Mouse (Mus musculus) R1 (cell line): ENCODE measurements around the gene Pkn3.
"Not testable (repeated sequence)": the region's sequence is repeated elsewhere in the genome, so short reads cannot be mapped to it uniquely, and the experiment has no call there.

Source experiments
- DNase-seq: peaks from one replicate; pipeline ENCODE4 v3.0.0-alpha.2; 2018; ENCODE audit warnings: low read depth, low spot score

The Pkn3 gene

GRCm38 (mm10) chr2:30077502-30078348, at the start of gene Pkn3:
Pkn3 (plus strand) TSS chr2:30077684.
- DNase-seq, result peak; percentile 95

GRCm38 (mm10) chr2:30032244-30032846, 45.1 kb upstream of the Pkn3 start:
- peak; percentile 77 for DNase-seq

GRCm38 (mm10) chr2:30032957-30033356, 44.5 kb upstream of the Pkn3 start:
- no peak for DNase-seq

- no peak for DNase-seq
These were observed 39.7 kb upstream of the Pkn3 start for GRCm38 (mm10) chr2:30037762-30038161.

GRCm38 (mm10) chr2:30038370-30038769, 39.1 kb upstream of the Pkn3 start:
- no peak for DNase-seq

GRCm38 (mm10) chr2:30039687-30040086, 37.8 kb upstream of the Pkn3 start:
- no peak for DNase-seq

- peak; percentile 96 for DNase-seq
These were observed 35.0 kb upstream of the Pkn3 start for GRCm38 (mm10) chr2:30042445-30042844.

- DNase-seq, result peak; percentile 63
These were observed 32.9 kb upstream of the Pkn3 start for GRCm38 (mm10) chr2:30044550-30044949.

- DNase-seq, result no peak
These were observed 30.4 kb upstream of the Pkn3 start for GRCm38 (mm10) chr2:30047127-30047526.

GRCm38 (mm10) chr2:30048101-30048501, 29.4 kb upstream of the Pkn3 start:
- DNase-seq, result peak; percentile 73

- DNase-seq, result peak; percentile 97
These were observed 28.6 kb upstream of the Pkn3 start, which contains the start of gene Wdr34 for GRCm38 (mm10) chr2:30048699-30049388. Wdr34 (minus strand) TSS chr2:30048881.

GRCm38 (mm10) chr2:30049831-30050230, 27.7 kb upstream of the Pkn3 start:
- DNase-seq, result no peak

GRCm38 (mm10) chr2:30051992-30052761, 25.3 kb upstream of the Pkn3 start:
- DNase-seq, result peak; percentile 83

GRCm38 (mm10) chr2:30055310-30055709, 22.2 kb upstream of the Pkn3 start:
- not testable (repeated sequence) for DNase-seq

GRCm38 (mm10) chr2:30056736-30057135, 20.7 kb upstream of the Pkn3 start:
- DNase-seq, result peak; percentile 59

- DNase-seq, result peak; percentile 96
These were observed 20.1 kb upstream of the Pkn3 start, which contains the start of gene Set for GRCm38 (mm10) chr2:30057223-30057904. Set (plus strand) TSS chr2:30057378.

GRCm38 (mm10) chr2:30058418-30058817, 19.1 kb upstream of the Pkn3 start:
- peak; percentile 94 for DNase-seq

- DNase-seq, result peak; percentile 99
These were observed 16.0 kb upstream of the Pkn3 start for GRCm38 (mm10) chr2:30061215-30062166.

GRCm38 (mm10) chr2:30062249-30063093, 15.0 kb upstream of the Pkn3 start:
- DNase-seq, result peak; percentile 90
